Mouse (Mus musculus): ENCODE results near the gene Atp2b2.

Gene Atp2b2

GRCm38 (mm10) chr6:114042332-114042731 lies at the start of gene Atp2b2:
Gene Atp2b2 (minus strand): TSS chr6:114042613.
- no peak for DNase-seq

GRCm38 (mm10) chr6:114089626-114090025 lies 47.2 kb upstream of the Atp2b2 start:
- DNase-seq = peak; percentile 10 to 39

- peak in 1 of 2 experiments; percentile 4 for DNase-seq
Measured at GRCm38 (mm10) chr6:114087106-114087505, 44.7 kb upstream of the Atp2b2 start.

GRCm38 (mm10) chr6:114078556-114078955 lies 36.1 kb upstream of the Atp2b2 start:
- DNase-seq = no peak

- DNase-seq = no peak
Measured at GRCm38 (mm10) chr6:114076560-114076959, 34.1 kb upstream of the Atp2b2 start.

GRCm38 (mm10) chr6:114076061-114076460 lies 33.6 kb upstream of the Atp2b2 start:
- DNase-seq = no peak

GRCm38 (mm10) chr6:114074929-114075328 lies 32.5 kb upstream of the Atp2b2 start:
- DNase-seq = no peak

GRCm38 (mm10) chr6:114074256-114074655 lies 31.8 kb upstream of the Atp2b2 start:
- no peak for DNase-seq

- DNase-seq = peak in 1 of 2 experiments; percentile 24
Measured at GRCm38 (mm10) chr6:114071564-114071963, 29.2 kb upstream of the Atp2b2 start.

- no peak for DNase-seq
Measured at GRCm38 (mm10) chr6:114063100-114063499, 20.7 kb upstream of the Atp2b2 start.

GRCm38 (mm10) chr6:114062688-114063087 lies 20.3 kb upstream of the Atp2b2 start:
- DNase-seq = no peak

- no peak for DNase-seq
Measured at GRCm38 (mm10) chr6:114059206-114059605, 16.8 kb upstream of the Atp2b2 start.

GRCm38 (mm10) chr6:114058030-114058808 lies 15.8 kb upstream of the Atp2b2 start:
- DNase-seq = no peak

GRCm38 (mm10) chr6:114055311-114055710 lies 12.9 kb upstream of the Atp2b2 start:
- no peak for DNase-seq

GRCm38 (mm10) chr6:114044962-114045361 lies 2.5 kb upstream of the Atp2b2 start:
- DNase-seq = no peak

GRCm38 (mm10) chr6:114042836-114043235 lies 423 bp upstream of the Atp2b2 start:
- no peak for DNase-seq

- no peak for DNase-seq
Measured at GRCm38 (mm10) chr6:114041911-114042284, 515 bp downstream of the Atp2b2 start.

- peak in 1 of 2 experiments; percentile 13 for DNase-seq
Measured at GRCm38 (mm10) chr6:114041097-114041910, 1.1 kb downstream of the Atp2b2 start.

- no peak for DNase-seq
Measured at GRCm38 (mm10) chr6:114035704-114036103, 6.7 kb downstream of the Atp2b2 start.

- DNase-seq = no peak
Measured at GRCm38 (mm10) chr6:114032822-114033221, 9.6 kb downstream of the Atp2b2 start.

GRCm38 (mm10) chr6:114023794-114024193 lies 18.6 kb downstream of the Atp2b2 start:
- no peak for DNase-seq

GRCm38 (mm10) chr6:114022104-114022503 lies 20.3 kb downstream of the Atp2b2 start:
- DNase-seq = no peak

- no peak for DNase-seq
Measured at GRCm38 (mm10) chr6:114013801-114014200, 28.6 kb downstream of the Atp2b2 start.

GRCm38 (mm10) chr6:114012834-114013233 lies 29.6 kb downstream of the Atp2b2 start:
- DNase-seq = peak; percentile 27 to 47

Data from lung, adult 18-20 months (tissue).